Mouse (Mus musculus): ENCODE results near the gene Sult6b1. TPM values are rescaled to one million over a fixed set of nuclear protein-coding genes. Genes with fewer than 3 reads are reported as not detected.

Gene Sult6b1
- polyA plus RNA-seq, 1 experiment = not detected

GRCm38 (mm10) chr17:78842271-78842928 is 64.4 kb downstream of the Sult6b1 start:
- no peak for DNase-seq
- Histone ChIP-seq H3K4me1 (ENCODE audit: control insufficient read depth, insufficient read depth, low read length) (no peaks in the 10 kb centered on the region), H3K4me3 (replicated peaks; ENCODE audit: extremely low read depth, low read depth, low read length) (no peak overlapping the region)
- 85% methylated on average over 7 of the region's 7 CpGs for WGBS
- TF ChIP-seq CTCF (IDR thresholded peaks at IDR 0.05; ENCODE audit: insufficient read depth, low read length) = no peak
- no peak for TF ChIP-seq POLR2A (IDR thresholded peaks at IDR 0.05; ENCODE audit: borderline replicate concordance, extremely low read depth, low read depth, low read length)

- Histone ChIP-seq H3K4me1 (ENCODE audit: control insufficient read depth, insufficient read depth, low read length) (no peaks in the 10 kb centered on the region), H3K4me3 (replicated peaks; ENCODE audit: extremely low read depth, low read depth, low read length) (peak overlapping the region; percentile 77)
- DNase-seq = no peak
- TF ChIP-seq CTCF (IDR thresholded peaks at IDR 0.05; ENCODE audit: insufficient read depth, low read length) (no peak), POLR2A (IDR thresholded peaks at IDR 0.05; ENCODE audit: borderline replicate concordance, extremely low read depth, low read depth, low read length) (no peak)
- WGBS = 21% methylated on average over 2 of the region's 2 CpGs
Measured at GRCm38 (mm10) chr17:78836056-78836455, 70.7 kb downstream of the Sult6b1 start.

GRCm38 (mm10) chr17:78834856-78835835 is 71.6 kb downstream of the Sult6b1 start, which contains the start of the genes Heatr5b and Gpatch11:
Heatr5b (minus strand) TSS chr17:78835364.
Gpatch11 (plus strand) TSS chr17:78835567.
- no peak for TF ChIP-seq CTCF (IDR thresholded peaks at IDR 0.05; ENCODE audit: insufficient read depth, low read length)
- peak; percentile 85; the same call in 1 of the 2 replicates for TF ChIP-seq POLR2A (IDR thresholded peaks at IDR 0.05; ENCODE audit: borderline replicate concordance, extremely low read depth, low read depth, low read length)
- peak; percentile 94 for DNase-seq
- Histone ChIP-seq H3K4me3 (replicated peaks; ENCODE audit: extremely low read depth, low read depth, low read length) (peak within 1 kb of the TSS; percentile 85), H3K4me1 (ENCODE audit: control insufficient read depth, insufficient read depth, low read length) (no peaks in the 10 kb centered on the region)
- under 1% methylated on average over 81 of the region's 81 CpGs for WGBS

Other genes starting within 250 kb of the Sult6b1 start
- gene Strn, start 169.8 kb downstream of the Sult6b1 start, polyA plus RNA-seq (2012; rRNA removed) = 7.2 and 9.6 TPM in 2 replicates
- 17.7 and 24.2 TPM in 2 replicates for gene Heatr5b, start 71.6 kb downstream of the Sult6b1 start, polyA plus RNA-seq (2012; rRNA removed)
- gene Gpatch11, start 71.4 kb downstream of the Sult6b1 start, polyA plus RNA-seq (2012; rRNA removed) = 7.3 and 12.6 TPM in 2 replicates
- gene Eif2ak2, start 24.4 kb downstream of the Sult6b1 start, polyA plus RNA-seq (2012; rRNA removed) = 3.9 and 7.5 TPM in 2 replicates
- gene Cebpzos, start 9.5 kb upstream of the Sult6b1 start, polyA plus RNA-seq (2012; rRNA removed) = 4.0 and 7.4 TPM in 2 replicates
- gene Cebpz, start 30.1 kb upstream of the Sult6b1 start, polyA plus RNA-seq (2012; rRNA removed) = 3.2 and 6.0 TPM in 2 replicates
- gene Ndufaf7, start 30.1 kb upstream of the Sult6b1 start, polyA plus RNA-seq (2012; rRNA removed) = 4.9 and 9.2 TPM in 2 replicates
- gene Prkd3, start 113.8 kb upstream of the Sult6b1 start, polyA plus RNA-seq (2012; rRNA removed) = 11.7 and 19.0 TPM in 2 replicates
- gene Qpct, start 144.9 kb upstream of the Sult6b1 start, polyA plus RNA-seq (2012; rRNA removed) = 4.7 and 6.1 TPM in 2 replicates

Data from lung, adult 2 months (tissue).